Mouse (Mus musculus) macrophage (primary cell): ENCODE measurements at regions not wholly inside any gene's neighbourhood (a gene's known extent, or its start where the extent isn't known, plus 50 kb on each side); places are given as distances from the start of the nearest gene placed in this dataset.

Experiments
- H3K27ac ChIP-seq: fragments of 350-480 bp; formaldehyde crosslinking; 2 replicates; pipeline ENCODE4 v1.9.0; 2021
- H3K36me3 ChIP-seq: fragments of 350-480 bp; formaldehyde crosslinking; 2 replicates; pipeline ENCODE4 v1.9.0; 2021; ENCODE audit errors: inconsistent target
- H3K4me3 ChIP-seq: fragments of 350-480 bp; formaldehyde crosslinking; 2 replicates; pipeline ENCODE4 v1.9.0; 2021; ENCODE audit errors: inconsistent target
- H3K79me2 ChIP-seq: fragments of 350-480 bp; formaldehyde crosslinking; 2 replicates; pipeline ENCODE4 v1.9.0; 2021; ENCODE audit errors: inconsistent target
- whole genome bisulfite sequencing: methylation state at CpG from one replicate; pipeline ENCODE4 v1.1.7; 2026; ENCODE audit warnings: inconsistent platforms; ENCODE audit not compliant: missing documents; 5-methylcytosine and 5-hydroxymethylcytosine counted together

DNA sequence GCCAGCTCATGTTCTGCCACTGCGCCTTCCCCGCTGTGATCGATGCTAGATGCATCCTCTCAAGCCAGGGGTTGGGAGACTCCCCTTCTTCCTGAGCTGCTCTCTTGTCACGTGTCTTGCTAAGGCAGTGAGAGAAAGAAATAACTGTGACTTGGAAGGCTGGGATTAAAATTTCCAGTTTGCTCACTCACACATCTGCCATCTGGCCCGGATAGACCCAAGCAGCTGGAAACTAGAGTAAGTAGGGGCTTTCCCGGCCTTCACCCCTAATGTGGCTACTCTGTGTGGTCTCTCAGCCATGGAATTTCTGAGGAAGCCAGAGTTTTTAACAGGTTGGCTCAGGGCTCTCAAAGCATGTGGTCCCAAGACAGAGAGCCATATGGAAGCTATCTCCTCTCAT lies 206.6 kb upstream of the Bcor start:
- Histone ChIP-seq H3K79me2 (no peaks in the 10 kb centered on the region), H3K36me3 (no peaks in the 10 kb centered on the region), H3K27ac (no peak overlapping the region), H3K4me3 (no peak overlapping the region)
- 91% methylated on average over 6 of the region's 6 CpGs for WGBS

DNA sequence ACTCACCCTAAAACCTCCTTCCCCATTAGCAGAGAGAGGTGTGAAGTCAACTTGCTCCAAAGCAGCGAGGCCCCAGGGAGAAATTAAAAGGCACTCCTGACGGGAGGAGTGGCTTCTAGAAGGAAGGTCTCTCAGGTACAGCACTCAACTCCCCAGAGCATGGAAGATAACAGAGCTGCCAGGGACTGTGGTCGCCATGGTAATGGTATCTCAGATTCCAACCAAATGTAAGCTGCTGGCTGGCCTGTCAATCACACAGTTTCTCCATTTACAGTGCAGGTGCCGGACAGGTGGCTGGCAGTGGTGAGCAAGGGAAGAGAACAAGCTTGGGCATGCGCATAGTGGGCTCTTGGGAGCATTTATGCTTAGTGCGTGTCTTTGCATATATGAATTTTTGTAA lies 213.5 kb upstream of the Bcor start:
- Histone ChIP-seq H3K79me2 (no peaks in the 10 kb centered on the region), H3K36me3 (no peaks in the 10 kb centered on the region), H3K4me3 (no peak overlapping the region), H3K27ac (no peak overlapping the region)
- 96% methylated on average over 6 of the region's 6 CpGs for WGBS

DNA sequence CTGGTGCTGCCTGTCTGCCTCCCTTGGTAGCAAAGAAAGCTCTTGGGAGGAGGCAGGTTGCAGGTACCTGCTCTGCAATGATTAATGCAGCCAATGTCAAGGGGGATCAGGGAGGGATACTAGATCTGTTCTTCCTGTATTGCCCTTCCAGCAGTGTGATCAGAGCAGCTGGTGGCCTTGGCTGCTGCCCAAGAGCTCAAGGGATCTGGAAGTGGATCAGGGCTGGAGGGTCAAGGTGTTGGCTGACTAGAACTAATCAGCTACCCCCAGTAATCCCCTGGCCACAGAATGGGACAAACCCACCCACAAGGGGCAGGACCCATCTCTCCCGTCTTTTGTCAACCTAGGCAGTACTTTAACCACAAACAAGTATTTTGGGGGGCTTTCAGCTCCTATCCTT lies 211.8 kb upstream of the Atp6ap2 start:
- Histone ChIP-seq H3K27ac (no peak overlapping the region), H3K36me3 (no peaks in the 10 kb centered on the region), H3K4me3 (no peak overlapping the region), H3K79me2 (no peaks in the 10 kb centered on the region)
- WGBS = 71% methylated on average over 1 of the region's 1 CpGs

DNA sequence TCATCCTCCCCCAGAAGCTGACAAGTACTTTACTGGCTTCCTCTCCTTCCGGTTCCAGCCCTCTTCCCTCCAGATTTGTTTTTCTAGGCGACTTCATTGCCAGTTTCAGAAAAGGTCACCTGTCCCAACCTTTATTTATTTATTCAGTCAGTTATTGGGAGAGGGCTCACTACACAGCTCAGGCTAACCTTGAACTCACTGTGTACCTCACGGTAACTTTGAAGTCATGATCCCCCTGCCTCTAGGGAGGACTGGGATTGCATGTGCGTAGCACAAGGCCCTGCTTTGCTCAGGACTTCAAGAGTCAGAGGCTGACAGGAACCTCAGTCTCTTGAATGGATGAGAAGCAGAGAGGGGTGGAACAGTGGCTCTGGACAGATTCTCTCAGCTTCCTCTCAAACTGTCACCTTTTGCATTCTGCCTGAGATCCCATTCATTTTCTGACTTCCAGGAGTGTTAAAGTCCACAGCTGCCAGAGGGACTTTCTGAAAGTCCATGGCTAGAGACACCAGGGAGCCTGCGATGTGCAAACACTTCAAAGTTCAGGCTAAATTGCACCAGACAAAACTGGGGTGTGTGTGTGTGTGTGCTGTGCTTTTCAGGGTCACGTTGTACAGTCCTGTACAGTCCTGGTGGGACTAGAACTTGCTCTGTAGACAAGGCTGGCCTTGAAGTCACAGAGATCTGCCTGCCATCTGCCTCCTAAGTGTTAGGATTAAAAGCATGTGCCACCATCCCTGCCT lies 211.2 kb upstream of the Atp6ap2 start:
- 75% methylated on average over 6 of the region's 6 CpGs for WGBS
- no peak overlapping the region for H3K4me3 ChIP-seq
- no peaks in the 10 kb centered on the region for H3K36me3 ChIP-seq
- no peak overlapping the region for H3K27ac ChIP-seq
- H3K79me2 ChIP-seq = no peaks in the 10 kb centered on the region

DNA sequence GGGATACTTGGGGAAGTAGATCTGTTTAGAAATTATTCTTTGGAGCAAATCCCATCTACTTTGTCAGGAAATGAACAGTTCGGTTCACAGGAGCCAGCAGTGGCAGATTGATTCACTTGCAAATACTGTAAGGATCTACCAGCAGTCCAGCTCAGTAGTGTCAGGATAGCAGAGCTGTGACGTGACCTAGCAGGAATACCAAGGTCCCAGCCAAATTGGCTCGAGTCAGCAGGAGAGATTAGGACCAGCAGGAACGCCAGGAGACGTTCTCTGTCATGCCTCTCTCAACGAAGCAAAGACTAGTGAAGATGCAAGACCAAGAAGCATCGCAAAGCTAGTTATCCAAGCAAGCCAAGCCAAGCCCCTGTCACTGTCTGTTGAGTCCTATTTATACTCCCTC lies 210.2 kb upstream of the Atp6ap2 start:
- no peaks in the 10 kb centered on the region for H3K79me2 ChIP-seq
- no peak overlapping the region for H3K27ac ChIP-seq
- H3K4me3 ChIP-seq = no peak overlapping the region
- 94% methylated on average over 7 of the region's 7 CpGs for WGBS
- no peaks in the 10 kb centered on the region for H3K36me3 ChIP-seq

DNA sequence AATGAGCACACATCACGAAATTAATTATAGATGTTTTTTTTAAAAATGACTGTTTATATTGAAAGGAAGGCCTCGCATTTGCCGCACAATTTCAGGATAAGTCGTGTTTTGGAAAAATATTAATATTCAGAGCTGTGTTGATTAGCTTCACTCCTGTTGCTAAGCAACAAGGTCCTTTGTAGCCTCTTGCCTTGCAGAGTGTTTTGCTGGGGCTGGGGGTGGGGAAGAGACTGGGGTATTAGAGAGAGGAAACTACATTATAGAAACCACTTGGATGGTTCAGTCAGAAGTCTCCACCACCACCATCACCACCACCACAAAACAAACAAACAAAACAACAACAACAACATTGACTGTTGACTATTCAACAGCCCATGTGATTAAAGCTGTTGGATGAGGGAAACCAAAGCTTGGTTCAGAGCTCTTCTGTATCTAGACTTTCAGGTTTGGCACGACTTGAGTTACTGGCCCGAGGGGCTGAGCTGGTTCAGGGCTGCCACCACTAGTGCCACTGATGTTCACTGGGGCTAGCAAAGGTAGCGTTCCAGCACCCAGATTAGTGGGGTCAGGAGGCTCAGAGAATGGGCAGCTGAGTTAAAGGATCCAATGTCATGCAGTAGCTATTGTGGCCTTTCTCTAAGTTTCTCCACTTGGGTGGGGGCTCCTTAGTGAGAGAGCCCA lies 195.3 kb upstream of the Atp6ap2 start:
- H3K27ac ChIP-seq = no peak overlapping the region
- no peaks in the 10 kb centered on the region for H3K36me3 ChIP-seq
- H3K79me2 ChIP-seq = no peaks in the 10 kb centered on the region
- 92% methylated on average over 7 of the region's 7 CpGs for WGBS
- H3K4me3 ChIP-seq = no peak overlapping the region

DNA sequence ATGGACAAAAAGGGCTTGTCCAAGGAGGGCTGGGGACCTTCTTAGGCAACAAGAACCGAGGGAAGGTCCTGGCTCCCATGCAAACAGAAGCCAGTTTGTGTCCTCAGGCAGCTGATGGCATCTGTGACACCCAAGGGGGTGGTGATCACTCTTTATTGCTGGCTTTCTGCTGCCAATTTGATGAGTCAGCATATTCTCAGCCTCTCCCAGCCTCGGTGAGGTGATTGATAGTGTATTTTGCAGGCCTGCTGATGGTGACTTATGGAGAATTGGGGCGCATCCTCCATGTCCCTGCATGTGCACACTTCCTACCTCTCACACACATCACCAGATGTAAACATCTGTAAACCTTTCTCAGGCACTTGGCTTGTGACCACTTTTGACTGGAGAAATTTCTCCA lies 178.3 kb upstream of the Atp6ap2 start:
- Histone ChIP-seq H3K27ac (no peak overlapping the region), H3K79me2 (no peaks in the 10 kb centered on the region), H3K4me3 (no peak overlapping the region), H3K36me3 (no peaks in the 10 kb centered on the region)
- 86% methylated on average over 2 of the region's 3 CpGs for WGBS

DNA sequence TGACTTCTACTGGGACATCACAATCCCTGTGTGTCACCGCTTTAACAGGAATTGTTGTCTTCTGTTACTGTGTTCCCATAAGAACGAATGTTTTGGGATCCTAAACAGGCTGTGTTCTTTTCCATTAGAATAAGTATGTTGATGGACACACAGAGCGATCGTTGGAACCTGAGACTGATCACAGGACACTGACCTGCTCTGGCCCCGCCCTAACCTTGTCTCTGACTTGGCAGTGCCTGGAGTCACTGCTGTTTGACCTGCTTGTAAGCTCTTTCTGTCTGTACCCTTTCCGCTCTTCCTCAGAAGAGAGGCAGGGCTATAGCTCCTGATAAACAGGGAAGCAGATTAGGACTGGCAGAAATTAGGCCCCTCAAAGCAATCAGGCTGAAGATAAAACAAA lies 162.0 kb upstream of the Atp6ap2 start:
- 87% methylated on average over 6 of the region's 6 CpGs for WGBS
- no peak overlapping the region for H3K4me3 ChIP-seq
- H3K27ac ChIP-seq = no peak overlapping the region
- H3K36me3 ChIP-seq = no peaks in the 10 kb centered on the region
- no peaks in the 10 kb centered on the region for H3K79me2 ChIP-seq

DNA sequence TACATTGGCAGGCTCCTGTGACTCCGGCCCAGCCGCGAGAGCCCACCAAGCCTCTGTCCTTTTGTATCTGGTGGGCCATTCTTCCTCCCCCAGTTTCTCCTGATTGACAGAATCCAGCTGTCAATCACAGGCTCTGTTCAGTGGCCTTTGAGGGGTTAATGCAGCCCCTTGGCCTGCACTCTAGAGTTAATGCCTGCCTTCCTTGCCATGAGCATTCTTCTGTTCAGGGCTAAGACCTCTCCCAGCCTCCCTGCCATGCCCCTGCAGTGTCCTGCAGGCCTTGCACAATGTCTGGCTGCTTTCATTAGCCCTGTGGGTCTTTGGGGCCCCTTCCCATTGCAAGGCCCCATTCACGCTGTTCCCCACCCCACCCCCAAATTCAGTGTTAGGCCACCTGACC lies 160.9 kb upstream of the Atp6ap2 start:
- Histone ChIP-seq H3K27ac (no peak overlapping the region), H3K4me3 (no peak overlapping the region), H3K79me2 (no peaks in the 10 kb centered on the region), H3K36me3 (no peaks in the 10 kb centered on the region)
- 91% methylated on average over 4 of the region's 4 CpGs for WGBS

DNA sequence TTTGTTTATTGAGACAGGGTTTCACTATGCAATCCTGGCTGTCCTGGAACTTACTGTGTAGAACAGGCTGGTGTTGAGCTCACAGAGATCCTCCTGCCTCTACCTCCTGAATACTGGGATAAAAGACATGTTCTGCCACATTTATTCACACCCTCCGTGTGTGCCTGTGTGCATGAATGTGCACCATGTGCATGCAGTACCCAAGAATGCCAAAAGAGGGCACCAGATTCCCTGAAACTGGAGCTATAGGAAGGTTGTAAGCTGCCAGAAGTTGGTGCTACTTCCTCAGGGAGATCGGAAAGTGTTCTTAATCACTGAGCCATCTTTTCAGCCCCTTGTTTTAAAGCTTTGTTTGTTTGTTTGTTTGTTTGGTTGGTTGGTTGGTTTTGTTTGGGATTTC lies 155.3 kb upstream of the Atp6ap2 start:
- H3K36me3 ChIP-seq = no peaks in the 10 kb centered on the region
- no peak overlapping the region for H3K4me3 ChIP-seq
- 100% methylated on average over 2 of the region's 2 CpGs for WGBS
- no peak overlapping the region for H3K27ac ChIP-seq
- no peaks in the 10 kb centered on the region for H3K79me2 ChIP-seq

DNA sequence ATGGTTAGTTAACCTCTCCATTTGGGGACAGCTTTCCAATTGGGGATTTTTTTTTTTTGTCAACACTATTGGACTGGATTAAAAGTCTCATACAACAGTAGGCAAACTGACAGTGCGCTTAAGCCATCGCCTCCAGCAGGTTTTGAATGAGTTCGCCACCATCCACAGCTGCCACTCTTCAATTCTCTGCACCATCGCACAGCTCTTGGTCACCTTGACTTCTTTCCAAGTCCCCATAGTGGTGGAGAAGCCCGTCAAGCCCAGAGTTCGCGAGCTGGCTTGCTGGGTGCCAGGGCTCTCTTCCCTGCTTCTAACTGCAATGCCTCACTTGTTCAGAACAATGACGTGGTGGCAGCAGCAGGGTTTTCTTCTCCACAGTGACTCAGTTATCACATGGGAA lies 151.9 kb upstream of the Atp6ap2 start:
- 89% methylated on average over 8 of the region's 8 CpGs for WGBS
- H3K4me3 ChIP-seq = no peak overlapping the region
- H3K36me3 ChIP-seq = no peaks in the 10 kb centered on the region
- no peak overlapping the region for H3K27ac ChIP-seq
- H3K79me2 ChIP-seq = no peaks in the 10 kb centered on the region

DNA sequence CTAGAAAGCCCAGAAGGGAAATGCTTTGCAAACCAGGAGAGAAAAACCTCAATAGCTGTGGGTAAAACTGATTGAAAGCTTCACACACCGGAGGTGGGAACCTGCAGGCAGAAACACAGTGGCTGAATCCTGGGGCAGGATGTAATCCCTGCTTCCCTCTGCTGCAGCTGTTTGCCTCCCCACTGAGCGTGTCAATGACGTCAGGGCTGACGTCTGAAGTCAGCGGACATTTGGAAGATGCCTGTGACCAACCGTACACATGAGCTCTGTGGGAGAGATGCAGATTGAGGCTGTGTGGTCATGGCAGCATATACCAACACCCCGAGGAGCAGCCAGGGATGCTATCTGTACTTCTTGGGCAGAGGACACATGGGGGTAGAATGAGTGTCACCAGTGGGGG lies 151.5 kb upstream of the Atp6ap2 start:
- WGBS = 71% methylated on average over 7 of the region's 7 CpGs
- Histone ChIP-seq H3K79me2 (no peaks in the 10 kb centered on the region), H3K27ac (no peak overlapping the region), H3K36me3 (no peaks in the 10 kb centered on the region), H3K4me3 (no peak overlapping the region)

DNA sequence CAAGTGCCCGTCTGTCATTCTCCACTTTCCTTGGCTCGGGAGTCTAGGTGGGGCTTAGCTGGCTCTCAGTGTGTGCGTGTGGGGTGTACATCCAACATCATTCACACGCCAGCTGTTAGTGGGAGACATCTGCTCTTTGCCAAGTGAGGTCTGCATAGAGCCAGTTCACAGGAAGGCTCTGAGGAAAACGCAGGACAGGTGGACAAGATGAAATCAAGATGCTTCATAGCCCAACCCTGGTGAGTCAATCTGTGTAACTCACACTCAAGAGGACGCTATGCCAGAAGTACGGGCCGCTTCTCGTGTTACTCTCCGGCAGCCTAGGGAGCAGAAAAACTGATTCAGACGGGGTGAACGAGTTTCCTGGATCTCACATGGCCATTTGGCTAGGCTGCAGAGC lies 148.2 kb upstream of the Atp6ap2 start:
- H3K36me3 ChIP-seq = no peaks in the 10 kb centered on the region

DNA sequence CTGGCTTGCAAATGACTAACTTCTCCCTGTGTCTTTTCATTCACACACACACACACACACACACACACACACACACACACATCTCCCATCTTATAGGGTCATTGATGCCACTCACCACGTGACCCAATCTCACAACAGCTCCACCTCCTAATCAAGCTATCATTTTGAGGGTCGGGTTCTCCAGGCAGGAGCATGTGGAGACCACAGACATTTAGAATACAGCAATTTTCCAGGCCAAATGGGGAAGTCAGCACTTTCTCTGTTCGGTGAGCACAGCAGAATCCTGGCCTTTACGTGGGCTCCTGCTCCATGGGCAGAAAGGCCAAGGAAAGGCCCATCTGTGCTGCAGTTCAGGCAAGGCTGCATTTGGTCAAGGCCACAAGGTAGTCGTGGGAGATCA lies 143.8 kb upstream of the Atp6ap2 start:
- Histone ChIP-seq H3K27ac (no peak overlapping the region), H3K79me2 (no peaks in the 10 kb centered on the region), H3K4me3 (no peak overlapping the region), H3K36me3 (no peaks in the 10 kb centered on the region)
- WGBS = 55% methylated on average over 5 of the region's 5 CpGs

More for the DNA sequence above, 148.2 kb upstream of the Atp6ap2 start:
- H3K79me2 ChIP-seq = no peaks in the 10 kb centered on the region
- no peak overlapping the region for H3K27ac ChIP-seq
- 95% methylated on average over 12 of the region's 12 CpGs for WGBS
- H3K4me3 ChIP-seq = no peak overlapping the region

DNA sequence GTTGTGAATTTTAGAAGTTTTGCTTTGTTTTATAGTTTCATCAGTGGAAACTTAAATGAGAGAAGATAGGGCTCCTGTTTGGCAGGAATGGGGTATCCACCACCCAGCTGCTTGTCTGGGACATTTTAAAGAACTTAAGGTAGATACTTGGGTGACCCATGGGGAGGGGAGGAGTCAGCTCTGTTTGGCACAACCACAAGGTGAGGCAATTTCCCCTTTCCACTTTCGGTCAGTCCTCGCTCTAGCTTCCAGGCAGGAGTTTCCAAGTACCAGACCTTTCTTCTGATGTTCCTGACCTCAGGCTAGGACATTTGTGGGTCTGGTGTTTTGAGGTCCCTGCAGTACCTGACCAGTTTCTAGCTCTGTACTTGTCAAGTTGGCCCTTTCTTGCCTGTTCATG lies 142.5 kb upstream of the Atp6ap2 start:
- Histone ChIP-seq H3K4me3 (no peak overlapping the region), H3K27ac (no peak overlapping the region), H3K79me2 (no peaks in the 10 kb centered on the region), H3K36me3 (no peaks in the 10 kb centered on the region)
- 38% methylated on average over 2 of the region's 2 CpGs for WGBS

DNA sequence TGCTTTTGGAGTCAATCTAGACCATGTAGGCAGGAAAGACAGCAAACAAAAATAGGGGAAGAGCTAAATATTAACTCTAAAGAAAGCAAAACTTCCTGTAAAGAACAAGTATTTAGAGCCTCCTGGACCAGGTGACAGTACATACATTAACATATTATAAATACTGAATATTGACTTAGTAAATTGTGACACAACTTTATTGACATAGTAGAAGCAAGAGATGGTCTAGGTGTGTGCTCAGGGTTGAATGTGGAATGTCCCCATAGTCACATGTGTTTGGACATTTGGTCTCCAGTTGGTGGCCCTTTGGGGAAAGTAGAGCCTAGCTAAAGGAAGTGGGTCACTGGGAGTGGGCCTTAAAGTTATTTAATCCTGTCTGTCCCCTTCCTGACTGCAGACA lies 139.6 kb upstream of the Atp6ap2 start:
- Histone ChIP-seq H3K4me3 (no peak overlapping the region), H3K79me2 (no peaks in the 10 kb centered on the region), H3K36me3 (no peaks in the 10 kb centered on the region), H3K27ac (no peak overlapping the region)
